Mouse (Mus musculus) ES-CJ7 (cell line): ENCODE measurements around the gene Cdc45.

Source experiments
- DNase-seq: peaks from one replicate; pipeline ENCODE4 v3.0.0; 2011; ENCODE audit warnings: low read depth, low spot score

Gene Cdc45

GRCm38 (mm10) chr16:18788627-18789406, 23.0 kb downstream of the Cdc45 start:
- DNase-seq: no peak

GRCm38 (mm10) chr16:18786652-18787051, 25.1 kb downstream of the Cdc45 start:
- DNase-seq: no peak

- DNase-seq: no peak
Observed at GRCm38 (mm10) chr16:18785485-18785884, 26.3 kb downstream of the Cdc45 start.

GRCm38 (mm10) chr16:18785025-18785424, 26.8 kb downstream of the Cdc45 start:
- no peak for DNase-seq

GRCm38 (mm10) chr16:18781810-18782209, 30.0 kb downstream of the Cdc45 start:
- DNase-seq: no peak

- no peak for DNase-seq
Observed at GRCm38 (mm10) chr16:18778461-18778860, 33.3 kb downstream of the Cdc45 start.

- peak; percentile 22 for DNase-seq
Observed at GRCm38 (mm10) chr16:18777101-18778080, 34.4 kb downstream of the Cdc45 start.

- DNase-seq: peak; percentile 82
Observed at GRCm38 (mm10) chr16:18776556-18777100, 35.2 kb downstream of the Cdc45 start, which contains the start of gene Cldn5. Gene Cldn5, plus strand, starts transcription at chr16:18776847.

- no peak for DNase-seq
Observed at GRCm38 (mm10) chr16:18775621-18776555, 35.9 kb downstream of the Cdc45 start.

GRCm38 (mm10) chr16:18773936-18774335, 37.9 kb downstream of the Cdc45 start:
- DNase-seq: no peak

- DNase-seq: peak; percentile 68
Observed at GRCm38 (mm10) chr16:18769501-18769900, 42.3 kb downstream of the Cdc45 start.

- no peak for DNase-seq
Observed at GRCm38 (mm10) chr16:18766390-18766789, 45.4 kb downstream of the Cdc45 start.

GRCm38 (mm10) chr16:18762960-18763359, 48.8 kb downstream of the Cdc45 start:
- DNase-seq: no peak

- DNase-seq: no peak
Observed at GRCm38 (mm10) chr16:18761734-18762133, 50.1 kb downstream of the Cdc45 start.

GRCm38 (mm10) chr16:18751885-18752499, 59.8 kb downstream of the Cdc45 start:
- DNase-seq: no peak

- no peak for DNase-seq
Observed at GRCm38 (mm10) chr16:18751101-18751500, 60.7 kb downstream of the Cdc45 start.

- no peak for DNase-seq
Observed at GRCm38 (mm10) chr16:18746268-18747122, 65.3 kb downstream of the Cdc45 start.

- DNase-seq: peak; percentile 87
Observed at GRCm38 (mm10) chr16:18738303-18738702, 73.5 kb downstream of the Cdc45 start.
